Mouse (Mus musculus): ENCODE data around the gene Fam241a.

The Fam241a gene

DNA sequence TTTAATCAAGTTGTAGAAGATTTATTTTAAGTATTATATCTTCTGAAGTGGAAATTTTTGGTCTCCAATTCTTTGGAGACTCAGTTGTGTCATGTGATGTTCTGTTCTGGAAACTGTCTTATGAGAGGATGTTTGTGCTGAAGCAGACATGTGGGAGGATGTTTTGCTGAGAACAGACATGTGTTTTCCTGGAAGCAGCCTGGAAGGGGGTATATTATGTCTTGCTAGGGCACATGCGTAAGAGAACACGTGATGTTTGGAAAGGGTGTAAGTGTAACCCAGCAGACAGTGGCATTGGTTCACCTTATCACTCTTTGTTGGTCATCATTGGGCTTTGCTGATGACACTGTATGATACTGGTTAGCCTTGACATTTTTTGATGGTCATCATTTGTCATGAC is 20.6 kb downstream of the Fam241a start:
- DNase-seq (ENCODE audit: low spot score in 2 of 2), result no peak

DNA sequence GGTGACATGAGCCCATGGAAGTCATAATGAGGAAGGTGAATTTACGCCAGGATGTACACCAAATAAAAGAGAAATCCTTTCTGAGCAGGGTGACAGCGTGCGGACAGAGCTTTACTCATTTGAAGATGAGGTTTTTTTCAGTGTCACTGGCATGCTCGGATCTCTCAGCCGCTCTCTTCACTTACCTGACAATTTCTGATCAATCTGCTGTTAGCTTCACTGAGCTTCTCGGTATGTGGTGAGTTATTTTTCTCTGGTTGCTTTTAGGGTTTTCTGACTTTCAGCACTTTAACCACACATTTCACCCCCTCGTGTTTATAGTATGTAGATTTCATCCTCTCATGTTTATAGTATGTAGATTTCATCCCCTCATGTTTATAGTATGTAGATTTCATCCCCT is 21.1 kb downstream of the Fam241a start:
- no peak for DNase-seq (ENCODE audit: low spot score in 2 of 2)

DNA sequence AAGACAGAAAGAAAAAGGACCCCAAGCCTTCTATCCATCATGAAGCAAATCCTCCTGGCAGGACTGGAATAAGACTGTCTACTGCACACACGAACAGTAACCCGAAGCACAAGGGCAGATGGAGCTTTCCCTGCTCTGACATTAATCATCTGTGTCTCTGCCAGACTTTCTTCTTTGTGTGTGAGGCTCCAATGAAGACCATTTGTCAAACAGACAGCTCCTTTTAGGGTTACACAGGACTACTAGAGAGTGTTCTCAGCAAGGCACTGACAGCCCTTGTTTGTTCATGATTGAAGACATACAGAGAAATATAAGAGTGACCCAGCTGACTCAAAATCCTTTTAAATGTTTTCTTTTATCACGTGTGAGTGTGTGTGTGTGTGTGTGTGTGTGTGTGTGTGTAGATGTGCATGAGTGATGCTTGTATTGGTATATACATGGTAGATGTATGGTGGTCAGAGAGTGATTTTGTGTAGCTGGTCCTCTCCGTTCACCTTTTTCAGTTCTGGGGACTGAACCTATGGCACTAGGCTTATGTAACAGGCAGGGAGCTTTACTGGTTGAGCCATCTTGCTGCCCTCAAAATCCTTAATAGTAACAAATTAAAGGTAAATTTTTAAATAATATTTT is 21.8 kb downstream of the Fam241a start:
- DNase-seq (ENCODE audit: low spot score in 2 of 2), result no peak

DNA sequence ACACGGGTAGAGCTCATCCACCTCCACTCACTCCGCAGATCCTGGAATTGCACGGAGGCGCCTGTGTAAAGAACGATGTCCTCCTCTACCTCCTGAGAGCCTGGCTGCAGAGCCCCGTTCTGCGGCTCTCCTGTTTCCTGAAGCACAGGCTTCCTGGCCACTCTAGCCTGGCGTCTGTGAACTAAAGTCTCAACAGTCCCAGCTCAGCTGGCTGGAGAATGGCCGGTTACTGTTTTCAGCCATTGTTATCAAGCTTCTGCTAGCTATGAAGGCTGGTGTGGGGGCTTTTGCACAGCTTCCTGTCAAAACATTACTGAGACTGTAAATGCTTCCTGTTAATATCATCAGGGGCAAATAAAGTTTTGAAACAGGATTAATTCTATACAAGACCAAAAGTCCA is 24.5 kb downstream of the Fam241a start:
- no peak for DNase-seq (ENCODE audit: low spot score in 2 of 2)

DNA sequence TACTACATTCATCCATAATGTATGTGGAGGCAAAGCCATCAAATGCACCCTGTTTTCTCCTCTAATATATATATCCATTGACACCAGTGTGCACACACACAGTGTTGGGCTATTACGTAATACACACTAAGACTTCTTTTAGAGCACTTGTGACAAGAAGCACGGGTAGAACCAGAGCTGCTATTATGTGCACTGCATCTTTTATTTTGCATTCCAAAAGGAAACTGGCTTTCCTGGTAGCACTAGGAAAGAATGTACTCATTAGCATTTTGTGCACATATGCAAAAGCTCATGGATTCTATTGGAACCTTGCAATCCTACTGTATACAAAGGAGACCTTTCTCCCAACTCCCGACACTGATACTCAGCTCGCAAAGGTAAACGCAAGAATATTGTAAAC is 27.2 kb downstream of the Fam241a start:
- DNase-seq (ENCODE audit: low spot score in 2 of 2), result no peak

DNA sequence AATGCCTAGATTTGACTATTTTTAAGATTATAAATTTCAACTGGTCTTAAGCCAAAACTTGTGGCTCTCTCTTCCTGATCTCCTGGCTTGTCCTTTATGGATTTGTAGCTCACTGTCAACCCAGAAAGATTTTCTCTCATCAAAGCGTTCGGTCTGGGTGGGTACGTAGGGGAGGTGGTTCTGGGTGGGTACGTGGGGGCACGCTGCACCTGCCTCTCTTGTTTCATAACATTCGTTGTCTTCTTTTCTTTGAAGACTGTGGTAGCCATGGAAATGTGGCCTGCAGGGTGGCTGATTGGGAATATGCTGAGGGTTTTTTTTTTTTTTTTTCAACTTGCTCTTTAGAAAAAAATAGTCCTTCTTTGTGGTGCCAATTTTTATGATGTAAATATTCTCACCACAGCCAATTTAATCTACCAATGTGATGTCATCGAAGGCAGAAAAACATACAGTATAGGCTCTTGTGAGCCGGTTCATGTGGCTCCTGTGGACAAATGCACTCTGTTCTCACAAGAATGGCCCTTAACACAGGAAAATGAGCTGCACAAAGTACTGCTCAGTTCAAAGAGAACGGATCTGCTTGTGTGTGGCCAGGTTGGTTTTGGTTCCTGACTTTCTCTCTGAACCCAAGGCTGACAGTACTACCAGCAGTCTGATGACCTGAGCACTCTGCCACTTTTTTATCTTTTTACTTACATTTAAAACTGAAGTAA is 27.9 kb downstream of the Fam241a start:
- DNase-seq (ENCODE audit: low spot score in 2 of 2), result no peak

DNA sequence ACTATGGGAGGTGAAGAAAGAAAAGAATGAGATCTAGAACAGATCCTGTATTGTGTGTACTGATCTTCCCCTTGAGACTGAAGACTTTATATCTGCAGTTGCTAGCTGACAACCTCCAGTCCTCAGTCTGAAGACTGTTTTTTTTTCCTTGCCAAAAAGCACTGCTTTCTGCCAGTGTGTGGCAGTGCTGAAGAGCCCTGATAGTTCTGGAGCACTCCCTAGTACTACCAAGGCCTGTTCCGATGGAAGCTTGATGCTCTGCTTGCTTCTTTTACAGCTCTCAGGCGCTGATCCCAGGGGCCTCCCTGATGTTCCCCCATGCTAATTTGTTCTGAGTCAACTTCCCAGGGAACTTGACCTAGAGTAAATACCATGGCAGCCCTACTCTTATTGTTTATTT is 31.9 kb downstream of the Fam241a start:
- no peak for DNase-seq (ENCODE audit: low spot score in 2 of 2)

DNA sequence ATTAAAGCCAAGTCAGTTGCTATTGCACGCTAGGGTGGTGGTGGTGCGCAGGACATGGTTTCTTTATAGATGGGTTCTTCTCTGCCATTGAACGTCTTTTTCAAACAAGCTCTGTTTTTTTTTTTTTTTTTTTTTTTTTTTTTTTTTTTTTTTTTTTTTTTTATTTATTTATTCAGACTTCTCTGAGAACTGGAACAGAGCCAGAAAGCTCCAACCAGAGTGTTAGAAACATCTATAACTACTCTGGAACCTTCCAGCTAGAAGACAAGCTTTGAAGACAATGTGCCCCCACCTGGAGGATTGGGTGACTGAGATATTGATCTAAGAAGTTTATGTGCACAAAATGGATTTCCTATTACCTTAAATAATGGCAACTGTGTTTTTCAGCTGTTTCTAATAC is 32.6 kb downstream of the Fam241a start:
- no peak for DNase-seq (ENCODE audit: low spot score in 2 of 2)

DNA sequence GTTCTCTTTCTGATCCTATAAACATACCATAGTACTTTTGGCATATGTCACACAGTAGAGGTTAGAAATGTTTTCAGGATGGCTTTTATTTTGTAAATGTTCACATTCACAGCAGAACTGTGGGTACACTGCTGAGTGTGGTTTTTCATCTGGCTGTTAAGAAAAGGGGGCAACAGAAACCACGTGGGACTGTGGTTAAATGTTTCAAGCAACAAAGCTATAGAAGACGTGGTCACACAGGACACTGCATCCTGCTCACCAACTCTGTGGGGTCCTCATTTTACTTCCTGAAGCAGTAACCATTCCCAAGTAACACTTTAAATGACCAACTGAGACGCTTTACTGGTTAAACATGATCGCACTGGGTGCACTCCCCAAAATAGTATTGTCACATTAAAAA is 33.6 kb downstream of the Fam241a start:
- no peak for DNase-seq (ENCODE audit: low spot score in 2 of 2)

DNA sequence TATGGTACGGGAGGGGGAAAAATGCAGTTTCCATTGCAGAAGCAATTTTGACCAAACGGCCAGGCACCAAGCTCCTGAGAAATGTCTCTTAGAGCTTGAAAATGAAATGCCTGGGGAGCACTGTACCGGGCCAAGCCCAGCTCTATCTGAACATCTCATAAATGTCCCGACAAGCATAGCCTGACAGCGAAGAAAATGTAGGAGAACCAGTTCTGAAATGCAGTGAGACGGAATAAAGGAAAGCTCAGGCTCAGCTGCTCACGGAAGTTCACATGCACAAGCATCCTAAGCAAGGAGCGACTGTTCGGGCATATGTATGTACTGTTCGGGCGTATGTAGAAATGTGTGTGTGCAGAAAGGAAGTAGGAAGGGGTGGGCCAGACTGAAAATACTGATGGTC is 34.8 kb downstream of the Fam241a start:
- DNase-seq (ENCODE audit: low spot score in 2 of 2), result no peak

DNA sequence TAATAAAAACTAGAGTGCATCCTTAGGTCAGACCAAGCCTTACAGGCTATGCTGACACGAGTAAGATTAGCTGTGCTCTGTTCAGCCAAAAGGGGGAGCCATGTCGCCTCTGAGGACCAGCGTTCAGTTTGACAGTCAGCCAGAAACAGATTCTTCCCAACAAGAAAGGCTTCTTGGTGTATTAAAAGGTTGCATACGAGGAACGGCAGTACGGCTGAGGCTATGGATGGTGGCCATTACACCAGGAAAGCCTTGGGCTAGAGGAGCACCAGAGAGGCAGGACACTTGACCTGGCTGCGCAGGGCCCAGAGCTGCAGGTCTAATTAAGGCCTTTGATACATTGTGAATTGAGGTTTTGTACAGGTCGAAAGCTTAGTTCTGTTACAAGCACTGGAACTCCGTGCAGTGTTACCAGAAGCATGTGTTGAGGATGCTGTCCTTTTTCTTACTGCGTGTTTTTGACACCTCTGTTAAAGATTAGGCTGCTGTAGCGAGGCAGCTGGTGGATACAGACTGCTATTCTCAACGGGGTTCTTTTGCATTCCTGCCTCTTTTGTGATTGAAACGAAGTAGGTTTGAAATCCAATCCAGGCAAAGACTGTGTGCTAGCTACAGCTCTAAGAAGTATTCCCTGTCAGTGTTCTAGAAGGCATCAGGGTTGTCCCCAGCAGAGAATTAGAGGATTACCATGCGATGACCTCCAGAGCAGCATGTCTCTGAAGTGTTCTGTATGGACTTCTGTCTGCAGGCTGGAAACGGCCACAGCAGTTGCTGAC is 42.5 kb downstream of the Fam241a start:
- DNase-seq (ENCODE audit: low spot score in 2 of 2), result peak; percentile 68 to 80

DNA sequence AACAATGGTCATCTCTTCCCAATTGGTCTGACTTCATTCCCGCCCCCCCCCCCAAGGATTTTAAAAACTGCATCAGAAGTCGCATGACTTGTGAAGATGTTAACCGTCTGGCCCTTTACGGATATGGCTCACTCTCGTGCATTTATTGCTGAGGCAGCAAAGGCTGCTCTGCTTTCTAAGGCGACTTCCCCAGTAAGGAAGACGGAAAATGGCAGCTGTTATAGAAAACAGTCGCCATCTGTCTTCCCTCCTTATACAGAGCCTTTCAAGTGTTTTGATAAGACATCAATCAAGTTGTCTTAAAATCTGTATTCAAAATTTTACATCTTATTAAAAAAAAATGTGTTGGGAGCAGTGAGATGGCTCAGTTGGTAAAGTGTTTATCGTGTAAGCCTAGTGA is 43.4 kb downstream of the Fam241a start:
- DNase-seq (ENCODE audit: low spot score in 2 of 2), result no peak

DNA sequence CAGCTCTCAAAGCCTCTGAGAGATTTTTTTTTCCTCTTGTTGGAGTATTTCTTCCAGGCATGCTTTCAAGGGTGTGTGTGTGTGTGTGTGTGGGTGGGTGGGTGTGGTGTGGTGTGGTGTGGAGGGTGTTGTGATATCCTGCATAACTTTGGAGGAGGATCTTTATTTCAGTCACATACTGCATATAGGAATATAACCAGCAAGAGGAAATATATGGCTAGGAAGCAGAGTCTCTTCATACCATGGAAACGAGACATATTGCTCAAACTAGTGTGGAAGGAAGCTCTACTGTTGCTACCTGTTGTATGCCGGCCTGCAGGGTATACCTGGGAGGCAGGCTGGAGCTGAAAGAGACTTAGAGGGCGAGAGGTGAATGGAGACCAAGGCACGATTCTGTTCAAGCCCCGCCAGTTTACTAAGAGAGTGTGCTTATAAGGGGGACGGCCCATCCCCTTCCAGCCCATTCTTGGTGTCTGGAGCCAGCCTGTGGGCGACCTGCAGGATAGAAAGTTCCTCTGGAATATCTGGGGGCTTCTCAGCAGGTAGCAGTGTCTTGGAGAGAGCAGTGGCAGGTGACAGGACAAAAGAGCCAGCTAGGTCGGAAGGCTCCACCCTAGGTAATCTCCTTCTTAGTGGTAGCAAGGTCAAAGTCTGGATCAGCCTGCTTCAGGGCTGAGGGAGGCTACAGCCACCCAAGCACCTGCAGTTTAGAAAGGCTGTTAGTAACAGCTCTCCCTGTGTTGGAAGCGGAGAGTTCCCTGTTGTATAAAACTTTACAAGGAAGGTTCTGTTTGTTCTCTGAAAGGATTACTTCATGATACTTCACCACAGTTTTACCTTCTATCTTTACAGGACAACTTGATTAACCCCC is 45.1 kb downstream of the Fam241a start:
- DNase-seq (ENCODE audit: low spot score in 2 of 2), result no peak

DNA sequence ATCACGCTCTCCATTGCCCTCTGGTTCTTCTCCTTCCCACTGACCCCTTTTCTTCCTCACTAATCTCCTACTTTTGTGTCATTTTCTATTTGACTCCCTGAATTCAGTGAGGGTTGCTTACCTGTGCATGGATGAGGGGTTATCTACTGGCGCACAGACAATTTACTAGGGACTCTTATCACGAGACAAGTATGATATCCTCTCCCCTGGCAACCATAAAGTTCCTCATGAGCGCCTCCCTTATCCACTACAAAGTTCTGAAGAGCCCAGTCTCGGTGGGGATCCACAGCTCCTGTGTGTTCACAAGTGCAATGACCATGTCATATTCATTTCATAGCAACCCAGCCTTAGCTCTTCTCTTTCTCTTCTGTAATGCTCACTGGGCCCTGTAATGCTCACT is 46.2 kb downstream of the Fam241a start:
- DNase-seq (ENCODE audit: low spot score in 2 of 2), result no peak

DNA sequence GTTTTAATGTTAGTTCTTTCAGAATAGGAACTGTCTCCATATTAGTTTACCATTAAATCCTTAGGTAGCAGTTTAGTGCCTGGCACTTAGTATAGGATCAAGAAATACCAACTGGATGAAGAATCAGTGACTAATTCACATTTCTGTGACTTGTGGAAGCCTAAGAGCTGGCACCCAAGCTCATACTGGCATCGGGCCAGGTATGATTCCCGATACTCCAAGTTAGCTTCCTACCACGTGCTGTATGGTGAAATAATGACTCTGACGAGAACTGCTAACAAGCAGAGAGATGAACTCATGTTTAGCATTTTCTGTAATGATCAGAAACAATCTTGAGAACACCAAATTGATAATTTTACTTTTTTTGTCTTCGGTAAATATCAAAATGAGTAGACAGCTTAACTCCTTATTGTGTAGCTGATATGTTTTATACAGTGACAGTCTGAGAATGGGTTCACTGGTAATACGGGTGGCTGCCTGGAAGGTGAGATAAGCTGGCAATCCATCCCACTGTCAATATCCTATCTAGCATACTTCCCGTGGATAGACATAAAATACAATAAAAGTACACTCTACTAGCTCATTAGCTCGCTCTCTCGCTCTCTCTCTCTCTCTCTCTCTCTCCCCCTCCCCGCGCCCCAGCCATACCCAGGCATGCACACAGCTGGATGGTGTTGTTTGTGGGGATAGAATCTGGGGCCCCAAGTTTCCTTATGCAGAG is 47.9 kb downstream of the Fam241a start:
- DNase-seq (ENCODE audit: low spot score in 2 of 2), result no peak

DNA sequence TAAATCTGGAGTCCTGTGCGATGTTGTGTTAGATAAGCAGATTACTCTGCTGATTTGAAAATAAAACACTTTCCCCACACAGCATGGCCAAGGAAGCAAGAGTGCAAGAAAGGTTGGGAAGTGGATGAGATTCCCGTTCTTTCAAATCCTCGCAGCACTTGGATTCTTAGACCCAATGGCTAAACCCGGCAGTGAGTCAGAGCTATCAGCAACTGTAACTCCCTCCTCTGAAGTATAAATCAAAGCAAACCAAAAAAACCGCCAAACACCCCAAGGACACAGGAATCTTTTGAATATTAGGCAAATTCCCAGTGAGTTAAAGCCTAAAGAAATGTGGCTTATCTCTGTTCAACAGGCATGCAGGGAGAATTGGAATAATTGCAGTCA is 52.2 kb downstream of the Fam241a start:
- DNase-seq (ENCODE audit: low spot score in 2 of 2), result no peak

DNA sequence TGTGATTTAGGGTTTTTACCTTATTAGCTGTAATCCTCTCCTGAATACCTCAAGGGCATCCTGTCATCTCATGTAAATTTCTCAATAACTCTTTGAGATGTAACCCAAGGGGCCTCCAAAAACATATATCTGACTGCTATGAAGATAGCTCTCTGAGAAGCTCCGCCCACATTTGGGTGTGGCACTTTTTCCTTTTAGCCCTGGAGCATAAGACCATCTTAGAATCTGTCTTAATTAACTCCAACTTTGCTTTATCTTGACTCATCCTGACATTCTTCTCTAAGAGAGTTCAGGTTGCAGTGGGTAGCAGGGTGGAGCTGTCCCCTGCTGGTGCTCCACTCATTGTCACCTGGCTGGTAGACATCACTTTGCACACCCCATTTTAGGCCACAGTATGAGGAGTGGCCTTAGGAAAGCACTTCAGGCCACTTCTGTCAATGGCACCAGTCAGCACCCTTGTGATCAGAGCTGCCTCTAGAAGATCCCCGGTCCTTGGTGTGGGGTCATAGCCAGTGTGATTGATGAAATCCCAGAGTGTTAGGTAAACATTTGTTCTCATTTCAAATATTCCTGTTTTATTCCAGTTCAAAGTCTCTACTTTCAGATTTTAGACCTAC is 52.7 kb downstream of the Fam241a start:
- DNase-seq (ENCODE audit: low spot score in 2 of 2), result no peak

DNA sequence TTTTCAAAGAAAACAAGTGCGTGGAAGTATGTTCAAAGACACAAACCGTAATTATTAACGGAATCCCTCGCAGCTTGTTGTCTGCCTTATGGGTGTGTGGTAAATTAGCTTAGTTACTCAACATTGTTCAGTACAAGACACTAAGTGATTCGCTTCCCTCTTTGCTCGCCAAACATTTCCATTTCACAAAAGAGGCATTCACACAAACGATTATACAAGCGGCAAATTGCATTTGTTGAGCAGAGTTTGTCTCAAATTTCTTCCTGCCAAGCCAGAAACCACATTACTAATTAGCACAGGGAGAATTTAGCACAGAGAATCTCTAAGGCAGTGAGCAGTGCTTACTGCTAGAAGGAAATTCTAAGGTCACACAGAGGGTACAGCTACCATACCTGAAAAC is 54.2 kb downstream of the Fam241a start:
- DNase-seq (ENCODE audit: low spot score in 2 of 2), result no peak

DNA sequence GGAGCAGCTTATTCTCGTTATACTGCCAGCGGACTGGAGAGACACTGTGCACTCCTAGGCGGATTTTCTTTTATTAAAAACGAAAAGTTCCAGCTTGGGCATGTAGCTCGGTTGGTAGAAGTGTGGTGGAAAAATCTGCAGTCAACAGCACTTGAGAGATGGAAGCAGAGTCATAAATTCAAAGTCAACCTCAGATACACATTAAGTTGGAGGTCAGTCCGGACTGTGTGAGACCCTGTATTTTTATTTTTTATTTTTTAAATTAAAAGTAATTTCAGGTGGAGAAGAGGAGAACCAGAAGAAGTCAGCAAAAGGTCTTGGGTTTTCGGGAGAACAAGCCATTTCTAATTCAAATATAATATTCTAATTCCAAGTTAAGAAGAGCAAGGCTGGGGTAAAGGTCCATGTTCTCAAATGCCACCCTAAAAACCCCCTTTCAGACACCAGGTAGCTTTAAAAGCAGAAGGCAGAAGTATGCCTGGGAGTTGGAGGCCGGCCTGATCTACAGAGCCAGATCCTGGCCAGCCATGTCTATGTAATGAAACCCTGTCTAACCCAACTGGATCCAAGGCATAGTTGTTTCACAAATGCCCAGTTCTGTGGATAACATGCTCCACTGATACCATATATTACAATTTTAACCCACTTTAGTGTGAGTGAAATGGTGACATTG is 58.0 kb downstream of the Fam241a start:
- no peak for DNase-seq (ENCODE audit: low spot score in 2 of 2)

DNA sequence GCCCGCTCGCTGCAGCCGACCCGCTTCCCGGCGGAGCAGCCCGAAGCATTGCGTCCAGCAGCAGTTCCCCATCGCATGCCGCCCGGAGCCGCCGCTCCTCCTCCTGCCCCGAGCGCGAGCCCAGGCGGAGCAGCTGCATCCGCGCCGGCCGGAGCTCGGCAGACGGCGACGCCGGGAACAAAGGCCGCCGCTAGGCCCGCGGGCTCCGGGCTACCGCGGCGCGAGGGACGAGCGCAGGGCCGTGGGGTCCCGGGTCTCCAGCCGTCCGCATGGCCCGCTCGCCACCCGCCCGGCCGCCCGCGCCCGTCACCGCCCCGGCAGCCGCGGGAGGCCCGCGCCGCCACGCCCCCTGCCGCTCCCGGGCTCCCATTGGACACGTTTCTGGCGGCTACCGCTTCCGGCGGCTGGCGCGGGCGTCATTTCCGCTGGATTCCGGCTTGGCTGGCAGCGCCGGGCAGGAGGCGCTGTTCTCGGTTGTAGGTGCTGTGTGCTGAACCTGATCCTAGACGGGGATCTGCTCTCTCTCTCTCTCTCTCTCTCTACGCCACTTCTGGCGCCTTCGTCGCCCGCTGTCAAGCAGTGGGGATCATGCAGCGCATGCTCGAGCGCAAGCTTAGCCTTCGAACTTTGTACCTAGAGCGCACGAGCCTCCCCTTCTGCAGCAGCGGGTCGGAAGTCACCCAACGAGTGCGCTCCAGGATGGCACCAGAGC is 58.8 kb downstream of the Fam241a start, which contains the start of gene Ap1ar:
Gene Ap1ar (minus strand): TSS at position 370 of the 712 bp plus-strand sequence.
- peak; percentile 96 to 97 for DNase-seq (ENCODE audit: low spot score in 2 of 2)

All from right cerebral cortex, adult 2 months (tissue).